Mouse (Mus musculus) adrenal gland, postnatal 10 days (tissue): ENCODE measurements around the gene Krtap13. TPM values are rescaled to one million over a fixed set of nuclear protein-coding genes. Genes with fewer than 3 reads are reported as not detected.
"Not testable (repeated sequence)": the region's sequence is repeated elsewhere in the genome, so short reads cannot be mapped to it uniquely, and the experiment has no call there.

Source experiments
- DNase-seq: peaks from one replicate; pipeline ENCODE4 v3.0.0; 2021; ENCODE audit warnings: mixed read lengths
- long read RNA-seq, 2 experiments: library from polyadenylated mRNA; stranded (forward); transcript quantifications; one replicate each; pipeline ENCODE4 v2.0.0; 2021
- total RNA-seq, 2 experiments: library from RNA; stranded (reverse); gene quantifications; 2 replicates each; pipeline ENCODE4 v1.2.3; 2021

Gene Krtap13
- total RNA-seq = not detected
- long read RNA-seq, experiment 1 = 0 reads
- long read RNA-seq, experiment 2 = 0 reads

- DNase-seq = not testable (repeated sequence)
Observed at GRCm38 (mm10) chr16:88751535-88751934, at the start of gene Krtap13. Gene Krtap13, minus strand, starts transcription at chr16:88751635.

GRCm38 (mm10) chr16:88786786-88787185 lies 35.4 kb upstream of the Krtap13 start:
- no peak for DNase-seq

- no peak for DNase-seq
Observed at GRCm38 (mm10) chr16:88777596-88777995, 26.2 kb upstream of the Krtap13 start, which contains the start of gene Gm5965. Gene Gm5965, plus strand, starts transcription at chr16:88777896.

- no peak for DNase-seq
Observed at GRCm38 (mm10) chr16:88774106-88774505, 22.7 kb upstream of the Krtap13 start, which contains the start of gene 2310057N15Rik. Gene 2310057N15Rik, minus strand, starts transcription at chr16:88774206.

GRCm38 (mm10) chr16:88758547-88758946 lies 7.1 kb upstream of the Krtap13 start, which contains the start of gene 2310034C09Rik:
Gene 2310034C09Rik, plus strand, starts transcription at chr16:88758847.
- DNase-seq = not testable (repeated sequence)

- no peak for DNase-seq
Observed at GRCm38 (mm10) chr16:88747943-88748342, 3.5 kb downstream of the Krtap13 start.

- no peak for DNase-seq
Observed at GRCm38 (mm10) chr16:88744750-88745340, 6.6 kb downstream of the Krtap13 start.

GRCm38 (mm10) chr16:88735391-88735790 lies 16.0 kb downstream of the Krtap13 start:
- DNase-seq = no peak

- no peak for DNase-seq
Observed at GRCm38 (mm10) chr16:88728812-88729275, 22.6 kb downstream of the Krtap13 start, which contains the start of gene Krtap13-1. Gene Krtap13-1, plus strand, starts transcription at chr16:88728862.

- no peak for DNase-seq
Observed at GRCm38 (mm10) chr16:88720031-88720430, 31.4 kb downstream of the Krtap13 start.

- DNase-seq = no peak
Observed at GRCm38 (mm10) chr16:88716549-88716948, 34.9 kb downstream of the Krtap13 start.

GRCm38 (mm10) chr16:88711245-88711644 lies 40.2 kb downstream of the Krtap13 start:
- DNase-seq = no peak

- peak; percentile 6 for DNase-seq
Observed at GRCm38 (mm10) chr16:88710757-88711156, 40.7 kb downstream of the Krtap13 start.

GRCm38 (mm10) chr16:88707496-88708012 lies 43.9 kb downstream of the Krtap13 start, which contains the start of gene 2310061N02Rik:
Gene 2310061N02Rik, minus strand, starts transcription at chr16:88707962.
- DNase-seq = no peak

- DNase-seq = peak; percentile 4
Observed at GRCm38 (mm10) chr16:88701072-88701864, 50.2 kb downstream of the Krtap13 start.

Other genes with a start within 250 kb of the Krtap13 start
- gene Cldn17, start 244.7 kb downstream of the Krtap13 start, total RNA-seq = not detected
- gene Cldn8, start 188.5 kb downstream of the Krtap13 start, total RNA-seq = not detected
- gene Krtap24-1, start 139.4 kb downstream of the Krtap13 start, total RNA-seq = not detected
- not detected for gene 2310079G19Rik, start 124.0 kb downstream of the Krtap13 start, total RNA-seq
- not detected for gene Krtap26-1, start 103.8 kb downstream of the Krtap13 start, total RNA-seq
- not detected for gene Krtap27-1, start 80.0 kb downstream of the Krtap13 start, total RNA-seq
- not detected for gene 2310061N02Rik, start 43.7 kb downstream of the Krtap13 start, total RNA-seq
- gene Krtap13-1, start 22.8 kb downstream of the Krtap13 start, total RNA-seq = not detected
- not detected for gene 2310034C09Rik, start 7.2 kb upstream of the Krtap13 start, total RNA-seq
- not detected for gene 2310057N15Rik, start 22.6 kb upstream of the Krtap13 start, total RNA-seq
- not detected for gene Gm5965, start 26.3 kb upstream of the Krtap13 start, total RNA-seq
- not detected for gene Gm20741, start 60.6 kb upstream of the Krtap13 start, total RNA-seq
- gene Krtap15, start 68.6 kb upstream of the Krtap13 start, total RNA-seq = not detected
- gene Krtap14, start 74.5 kb upstream of the Krtap13 start, total RNA-seq = not detected
- gene Krtap19-1, start 117.8 kb upstream of the Krtap13 start, total RNA-seq = not detected
- gene Krtap19-2, start 122.6 kb upstream of the Krtap13 start, total RNA-seq = not detected
- not detected for gene Krtap19-3, start 126.4 kb upstream of the Krtap13 start, total RNA-seq
- not detected for gene Krtap19-4, start 133.5 kb upstream of the Krtap13 start, total RNA-seq
- not detected for gene Krtap19-5, start 144.8 kb upstream of the Krtap13 start, total RNA-seq
- gene Krtap19-9b, start 180.6 kb upstream of the Krtap13 start, total RNA-seq = not detected
- not detected for gene Krtap16-3, start 211.2 kb upstream of the Krtap13 start, total RNA-seq